Mouse (Mus musculus): ENCODE data around the gene Tal1.

GRCm38 (mm10) chr4:115074789-115075188 lies 18.6 kb downstream of the Tal1 start:
- TF ChIP-seq CTCF (IDR thresholded peaks at IDR 0.05; ENCODE audit: borderline replicate concordance, insufficient read depth, low read length), result no peak
- TF ChIP-seq POLR2A (IDR thresholded peaks at IDR 0.05; ENCODE audit: low read depth, low read length), result no peak

Measured in embryonic fibroblast, embryonic 13.5 days (primary cell).